Mouse (Mus musculus): ENCODE data around the gene Pde1a. TPM values are rescaled to one million over a fixed set of nuclear protein-coding genes. Genes with fewer than 3 reads are reported as not detected.

The Pde1a gene
- polyA plus RNA-seq, 1 experiment = 6.0 TPM

DNA sequence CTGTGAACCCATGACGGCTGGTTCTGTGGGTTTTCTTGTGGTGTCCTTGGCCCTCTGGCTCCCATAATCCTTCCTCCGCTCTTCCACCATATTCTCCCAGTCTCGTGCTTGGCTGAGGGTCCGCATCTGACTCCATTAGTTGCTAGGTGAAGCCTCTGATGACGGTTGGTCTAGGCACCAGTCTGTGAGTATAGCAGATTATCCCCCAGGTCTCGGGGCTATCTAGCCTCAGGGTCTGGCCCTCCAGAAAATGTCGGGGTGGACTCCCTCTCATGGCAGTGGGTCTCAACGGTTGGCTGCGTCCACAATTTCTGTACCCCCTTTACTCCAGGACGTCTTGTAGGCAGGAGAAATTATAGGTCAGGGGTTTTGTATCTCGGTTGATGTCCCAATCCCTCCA lies 342.8 kb downstream of the Pde1a start:
- H3K27ac ChIP-seq (ENCODE audit: insufficient read depth, low read length) = no peak overlapping the region
- no peak overlapping the region for H3K4me3 ChIP-seq (replicated peaks; ENCODE audit: insufficient read depth, low read depth, low read length)
- TF ChIP-seq POLR2A (IDR thresholded peaks at IDR 0.05; ENCODE audit: borderline replicate concordance, insufficient read depth, low read length) = no peak
- TF ChIP-seq CTCF (IDR thresholded peaks at IDR 0.05; ENCODE audit: borderline replicate concordance, insufficient read depth, low read depth, low read length) = no peak
- no peak for DNase-seq
- 90% methylated on average over 11 of the region's 11 CpGs for WGBS
- H3K27me3 ChIP-seq (ENCODE audit: control insufficient read depth, insufficient read depth, low read length) = no peaks in the 10 kb centered on the region
- no peaks in the 10 kb centered on the region for H3K4me1 ChIP-seq (ENCODE audit: control insufficient read depth, insufficient read depth, low read length)

GRCm38 (mm10) chr2:79785541-79786134 lies 343.6 kb downstream of the Pde1a start:
- no peak overlapping the region for H3K4me3 ChIP-seq (replicated peaks; ENCODE audit: insufficient read depth, low read depth, low read length)
- TF ChIP-seq POLR2A (IDR thresholded peaks at IDR 0.05; ENCODE audit: borderline replicate concordance, insufficient read depth, low read length) = no peak
- no peak for TF ChIP-seq CTCF (IDR thresholded peaks at IDR 0.05; ENCODE audit: borderline replicate concordance, insufficient read depth, low read depth, low read length)
- 78% methylated on average over 8 of the region's 8 CpGs for WGBS
- no peak overlapping the region for H3K27ac ChIP-seq (ENCODE audit: insufficient read depth, low read length)
- no peaks in the 10 kb centered on the region for H3K27me3 ChIP-seq (ENCODE audit: control insufficient read depth, insufficient read depth, low read length)
- H3K4me1 ChIP-seq (ENCODE audit: control insufficient read depth, insufficient read depth, low read length) = no peaks in the 10 kb centered on the region
- no peak for DNase-seq

Other genes with a start within 250 kb of the Pde1a start
- gene Prdx6b, start 163.0 kb upstream of the Pde1a start, polyA plus RNA-seq (2012; rRNA removed) = not detected in 2 replicates
- gene Dnajc10, start 186.0 kb upstream of the Pde1a start, polyA plus RNA-seq (2012; rRNA removed) = 40.2 and 43.3 TPM in 2 replicates

Data from cerebellum, adult 2 months (tissue).